10 mouse cellular contexts compared by ENCODE assay signal in genomic region chr2:179713326-179713725, GRCm38 (mm10).
"Had no signal": no experiment of that assay in that cellular context is flagged by ENCODE, and none has a peak within 500 bp of the region (broad histone marks: within the 10 kb centered on the region; RNA-seq: fewer than 3 reads in every experiment).

No protein-coding gene starts in this region.

- H3K4me3 ChIP-seq: left cerebral cortex, adult 2 months; limb, embryonic 12.5 days had no signal

- H3K9ac ChIP-seq: limb, embryonic 12.5 days; liver, embryonic 14.5 days had no signal

- ATAC-seq: intestine, postnatal 0 days had no signal

- H3K27ac ChIP-seq: left cerebral cortex, adult 2 months; limb, embryonic 12.5 days; liver, embryonic 14.5 days; stomach, postnatal 0 days had no signal

- H3K36me3 ChIP-seq: limb, embryonic 12.5 days had no signal

- H3K4me2 ChIP-seq: limb, embryonic 12.5 days had no signal

- DNase-seq: kidney, adult 8-10 months; kidney, postnatal 25 days; lung, adult 18-20 months; right cerebral cortex, postnatal 25 days; thymus, postnatal 4 days had no signal
